Mouse (Mus musculus) hindbrain, postnatal 0 days (tissue): ENCODE data around the gene Fxyd1. TPM values are rescaled to one million over a fixed set of nuclear protein-coding genes. Genes with fewer than 3 reads are reported as not detected.

Experiments used
- ATAC-seq: fragments of 200-750 bp; cut with Nextera tagmentation; 2 replicates; pipeline ENCODE4 v1.8.0; 2017; ENCODE audit warnings: mild to moderate bottlenecking, moderate TSS enrichment, moderate library complexity
- DNase-seq: peaks from one replicate; pipeline ENCODE4 v3.0.0-alpha.2; 2015; ENCODE audit warnings: low spot score
- H3K27ac ChIP-seq: fragments of 300-500 bp; sonication (generic); 2 replicates; pipeline ENCODE4 v1.5.1; 2014; ENCODE audit warnings: mild to moderate bottlenecking
- H3K27me3 ChIP-seq: fragments of 300-500 bp; sonication (generic); 2 replicates; pipeline ENCODE4 v1.6.1; 2014; ENCODE audit warnings: low read length, mixed read lengths; ENCODE audit not compliant: insufficient read depth
- H3K36me3 ChIP-seq: fragments of 300-500 bp; sonication (generic); 2 replicates; pipeline ENCODE4 v1.6.1; 2014; ENCODE audit warnings: low read length, mixed read lengths; ENCODE audit not compliant: insufficient read depth
- H3K4me1 ChIP-seq: fragments of 300-500 bp; sonication (generic); 2 replicates; pipeline ENCODE4 v1.6.1; 2014; ENCODE audit warnings: antibody characterized with exemption, low read length, mixed read lengths; ENCODE audit not compliant: insufficient read depth
- H3K4me2 ChIP-seq: fragments of 300-500 bp; sonication (generic); 2 replicates; pipeline ENCODE4 v1.6.1; 2014; ENCODE audit warnings: low read depth, mild to moderate bottlenecking, low read length, moderate library complexity, mixed read lengths
- H3K4me3 ChIP-seq: fragments of 300-500 bp; sonication (generic); 2 replicates; pipeline ENCODE4 v1.5.1; 2014; ENCODE audit warnings: low read length
- H3K9ac ChIP-seq: fragments of 300-500 bp; sonication (generic); replicated peaks from 2 replicates; pipeline ENCODE4 v1.6.1; 2014; ENCODE audit warnings: mild to moderate bottlenecking, low read length, moderate library complexity, mixed read lengths
- H3K9me3 ChIP-seq: fragments of 300-500 bp; sonication (generic); 2 replicates; pipeline ENCODE4 v1.6.1; 2016; ENCODE audit warnings: low read length, mixed read lengths
- CTCF ChIP-seq: IDR thresholded peaks from 2 replicates; pipeline ENCODE4 v1.5.1; 2016; ENCODE audit warnings: antibody characterized with exemption, control low read depth, low read depth
- WGBS: fragments of 180-500 bp; shearing (Covaris S2); extraction: QIAGEN DNeasy Blood & Tissue Kit; methylation state at CpG from one replicate; pipeline ENCODE4 v1.1.7; 2014; 5-methylcytosine and 5-hydroxymethylcytosine counted together
- polyA plus RNA-seq: library from polyadenylated mRNA; unstranded; fragments of >200 nt; fragmentation: Nextera tagmentation; extraction: Ambion mirVana; gene quantifications from 2 replicates; pipeline ENCODE4 v1.2.1, GENCODE M21; 2015
- total RNA-seq: library from RNA; depleted of rRNA; stranded (reverse); fragments of >200 nt; gene quantifications from 2 replicates; pipeline ENCODE4 v1.2.3, GENCODE M21; 2014

The Fxyd1 gene
- total and polyA plus RNA-seq, 2 experiments from 2014 or later: 26.5 to 129 TPM

- H3K27ac ChIP-seq: no peak within 1 kb of the TSS
- no peaks in the 10 kb centered on the region for H3K27me3 ChIP-seq
- peak; percentile 72 for DNase-seq
- H3K4me2 ChIP-seq: no peak within 1 kb of the TSS
- H3K9ac ChIP-seq: no peak within 1 kb of the TSS
- H3K9me3 ChIP-seq: no peaks in the 10 kb centered on the region
- H3K4me3 ChIP-seq: no peak within 1 kb of the TSS
- WGBS: 0% methylated on average over 2 of the region's 2 CpGs
- peak; percentile 81 for ATAC-seq
- 0 out of 2 replicates have a peak, but pooled peaks cover 3% of the 10 kb centered on the region for H3K4me1 ChIP-seq
- H3K36me3 ChIP-seq: no peaks in the 10 kb centered on the region
- peak; percentile 97 for TF ChIP-seq CTCF
Measured at GRCm38 (mm10) chr7:31059108-31059507, 2.1 kb upstream of the Fxyd1 start, which contains the start of gene Lgi4. TSS of gene Lgi4 (plus strand) at chr7:31059342.

DNA sequence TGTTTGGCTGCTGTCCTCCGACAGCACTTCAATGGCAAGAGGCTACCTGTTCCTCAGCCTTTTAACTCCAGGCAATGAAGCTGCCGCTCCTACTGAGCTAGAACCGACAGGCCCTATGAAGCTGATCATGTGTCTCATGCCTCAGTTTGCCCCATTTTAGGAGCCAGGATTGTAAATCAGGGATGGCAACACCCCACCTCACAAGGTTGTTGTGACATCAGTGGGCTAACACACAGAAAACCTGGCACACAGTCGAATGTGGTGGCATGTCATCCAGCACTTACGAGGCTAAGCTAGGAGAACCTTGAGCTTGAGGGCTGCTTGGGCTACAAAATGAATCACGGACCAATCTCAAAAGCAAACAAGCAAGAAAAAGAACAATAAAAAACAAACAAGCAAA lies 1.2 kb upstream of the Fxyd1 start:
- H3K4me1 ChIP-seq: 0 out of 2 replicates have a peak, but pooled peaks cover 3% of the 10 kb centered on the region
- ATAC-seq (no peak), DNase-seq (no peak)
- TF ChIP-seq CTCF: no peak
- 86% methylated on average over 6 of the region's 6 CpGs for WGBS
- no peak overlapping the region for H3K9ac ChIP-seq
- H3K27ac ChIP-seq: no peak overlapping the region
- no peak overlapping the region for H3K4me3 ChIP-seq
- H3K36me3 ChIP-seq: no peaks in the 10 kb centered on the region
- H3K9me3 ChIP-seq: no peaks in the 10 kb centered on the region
- H3K4me2 ChIP-seq: no peak overlapping the region
- H3K27me3 ChIP-seq: no peaks in the 10 kb centered on the region

- no peak overlapping the region for H3K27ac ChIP-seq
- ATAC-seq (no peak), DNase-seq (no peak)
- no peak overlapping the region for H3K9ac ChIP-seq
- H3K9me3 ChIP-seq: no peaks in the 10 kb centered on the region
- no peaks in the 10 kb centered on the region for H3K36me3 ChIP-seq
- H3K27me3 ChIP-seq: no peaks in the 10 kb centered on the region
- no peak for TF ChIP-seq CTCF
- WGBS: 68% methylated on average over 5 of the region's 5 CpGs
- H3K4me3 ChIP-seq: no peak overlapping the region
- H3K4me1 ChIP-seq: peaks cover 5% of the 10 kb centered on the region; the same call in 1 of the 2 replicates
- H3K4me2 ChIP-seq: no peak overlapping the region
Measured at GRCm38 (mm10) chr7:31057730-31058129, 731 bp upstream of the Fxyd1 start.

DNA sequence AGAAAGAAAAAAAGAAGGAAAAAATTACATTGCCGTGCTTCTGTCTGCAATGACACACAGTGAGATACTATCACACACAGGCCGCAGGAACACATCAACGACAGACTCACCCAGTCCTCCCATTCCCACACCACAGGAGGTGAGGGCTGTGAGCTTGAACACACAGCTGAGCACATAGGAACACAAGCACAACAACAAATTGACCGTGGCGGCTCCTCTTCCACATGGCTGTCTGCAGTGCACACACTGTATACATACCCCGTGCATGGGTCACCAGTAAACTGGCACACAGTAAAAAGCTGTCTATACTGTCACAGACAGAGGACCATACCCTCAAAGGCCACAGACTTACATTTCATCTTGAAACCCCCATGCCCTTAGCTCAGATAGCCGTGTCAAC lies 551 bp downstream of the Fxyd1 start:
- no peak for ATAC-seq
- no peak for DNase-seq
- Histone ChIP-seq H3K4me3 (no peak overlapping the region), H3K4me1 (peaks cover 15% of the 10 kb centered on the region; the same call in 1 of the 2 replicates), H3K27ac (no peak overlapping the region), H3K4me2 (no peak overlapping the region), H3K27me3 (peaks cover 5% of the 10 kb centered on the region; the same call in 1 of the 2 replicates), H3K9ac (no peak overlapping the region), H3K9me3 (no peaks in the 10 kb centered on the region), H3K36me3 (no peaks in the 10 kb centered on the region)
- no peak for TF ChIP-seq CTCF
- 74% methylated on average over 7 of the region's 7 CpGs for WGBS

GRCm38 (mm10) chr7:31055883-31056282 lies 1.1 kb downstream of the Fxyd1 start:
- no peak for TF ChIP-seq CTCF
- no peaks in the 10 kb centered on the region for H3K36me3 ChIP-seq
- H3K4me3 ChIP-seq: no peak overlapping the region
- DNase-seq (no peak), ATAC-seq (no peak)
- H3K27me3 ChIP-seq: peaks cover 11% of the 10 kb centered on the region; the same call in 1 of the 2 replicates
- H3K9me3 ChIP-seq: no peaks in the 10 kb centered on the region
- WGBS: 27% methylated on average over 2 of the region's 4 CpGs
- H3K4me2 ChIP-seq: no peak overlapping the region
- H3K4me1 ChIP-seq: peaks cover 20% of the 10 kb centered on the region; the same call in 1 of the 2 replicates
- H3K27ac ChIP-seq: no peak overlapping the region
- no peak overlapping the region for H3K9ac ChIP-seq

GRCm38 (mm10) chr7:31055354-31055824 lies 1.6 kb downstream of the Fxyd1 start:
- WGBS: 13% methylated on average over 10 of the region's 10 CpGs
- Histone ChIP-seq H3K9me3 (no peaks in the 10 kb centered on the region), H3K4me1 (peaks cover 20% of the 10 kb centered on the region; the same call in 1 of the 2 replicates), H3K27ac (0 out of 2 replicates have a peak overlapping the region, but pooled peaks have one; percentile 4), H3K4me2 (peak overlapping the region; percentile 35), H3K27me3 (peaks cover 11% of the 10 kb centered on the region; the same call in 1 of the 2 replicates), H3K36me3 (no peaks in the 10 kb centered on the region), H3K4me3 (no peak overlapping the region), H3K9ac (no peak overlapping the region)
- ATAC-seq (peak; percentile 55; the same call in 1 of the 2 replicates), DNase-seq (peak; percentile 67)
- TF ChIP-seq CTCF: no peak
